10 mouse cellular contexts compared by ENCODE assay signal in genomic region chr11:97956905-97957560, GRCm38 (mm10). TPM values are rescaled to one million over a fixed set of nuclear protein-coding genes. Genes with fewer than 3 reads are reported as not detected.
DNase-seq lines count a peak whose midpoint lies in the region; ATAC-seq and TF ChIP-seq lines count a peak whose summit lies in the region.
"Had no signal": no experiment of that assay in that cellular context is flagged by ENCODE, and none has a peak within 500 bp of the region (broad histone marks: within the 10 kb centered on the region; RNA-seq: fewer than 3 reads in every experiment).

No protein-coding gene starts in this region.

- H3K9me3 ChIP-seq in hindbrain, embryonic 14.5 days (ENCODE audit: control insufficient read depth, low read length) = no peaks in the 10 kb centered on the region
- H3K9me3 ChIP-seq: heart, embryonic 15.5 days had no signal

- no peak overlapping the region for H3K4me2 ChIP-seq in hindbrain, embryonic 14.5 days (replicated peaks)
- H3K4me2 ChIP-seq: heart, embryonic 15.5 days; liver, embryonic 11.5 days had no signal

- no peak overlapping the region for H3K9ac ChIP-seq in hindbrain, embryonic 14.5 days
- no peak overlapping the region for H3K9ac ChIP-seq in heart, adult 2 months (ENCODE audit: low read depth, low read length)
- H3K9ac ChIP-seq: heart, embryonic 15.5 days had no signal

- no peak for TF ChIP-seq EP300 in heart, adult 2 months (IDR thresholded peaks at IDR 0.05; ENCODE audit: insufficient read depth, low read depth, low read length)

- 45% methylated on average over 6 of the region's 6 CpGs for WGBS in hindbrain, embryonic 14.5 days
- 71% methylated on average over 6 of the region's 6 CpGs for WGBS in heart, adult 2 months

- peak; percentile 47; the same call in 1 of the 2 replicates for ATAC-seq in frontal cortex, adult (ENCODE audit: low TSS enrichment)
- ATAC-seq in hindbrain, embryonic 14.5 days (ENCODE audit: low FRiP score) = no peak
- no peak for ATAC-seq in inflammation-experienced regulatory T-cells, adult 6 months

- intact Hi-C loops in heart, adult 2 months (cut with DNase I) = no loop called here

- no peaks in the 10 kb centered on the region for H3K79me2 ChIP-seq in heart, adult 2 months (replicated peaks; ENCODE audit: control insufficient read depth, insufficient read depth, low read length)

- no peak overlapping the region for H3K27ac ChIP-seq in hindbrain, embryonic 14.5 days
- H3K27ac ChIP-seq in heart, adult 2 months = no peak overlapping the region
- H3K27ac ChIP-seq: heart, embryonic 15.5 days had no signal

- no peak for TF ChIP-seq CTCF in heart, adult 2 months (IDR thresholded peaks at IDR 0.05)

- no peaks in the 10 kb centered on the region for H3K36me3 ChIP-seq in hindbrain, embryonic 14.5 days (replicated peaks; ENCODE audit: control insufficient read depth, insufficient read depth)
- no peaks in the 10 kb centered on the region for H3K36me3 ChIP-seq in heart, adult 2 months (ENCODE audit: control insufficient read depth, insufficient read depth, low read length)
- H3K36me3 ChIP-seq: heart, embryonic 15.5 days had no signal

- H3K4me3 ChIP-seq in hindbrain, embryonic 14.5 days (replicated peaks; ENCODE audit: low read length) = no peak overlapping the region
- no peak overlapping the region for H3K4me3 ChIP-seq in heart, adult 2 months
- H3K4me3 ChIP-seq: heart, embryonic 15.5 days had no signal

- no peak for TF ChIP-seq POLR2A in heart, adult 2 months (IDR thresholded peaks at IDR 0.05; ENCODE audit: insufficient read depth, low read depth, low read length)

- H3K4me1 ChIP-seq in hindbrain, embryonic 14.5 days (replicated peaks; ENCODE audit: control insufficient read depth, insufficient read depth, low read length) = peaks cover 23% of the 10 kb centered on the region; the same call in 1 of the 2 replicates
- H3K4me1 ChIP-seq in heart, adult 2 months (ENCODE audit: control insufficient read depth, insufficient read depth, low read length) = no peaks in the 10 kb centered on the region

- no peak for DNase-seq in frontal cortex, postnatal 25 days (ENCODE audit: low spot score in 2 of 2)
- DNase-seq in cerebellum, adult 11 months = peak; percentile 73
- peak; percentile 30 for DNase-seq in hindbrain, embryonic 14.5 days (ENCODE audit: low spot score)
- peak; percentile 61 for DNase-seq in mesoderm, embryonic 11.5 days (ENCODE audit: low read depth, low spot score)
- no peak for DNase-seq in heart, adult 2 months
- DNase-seq in c-Kit-positive CD71-positive TER-119-positive erythroid progenitor cells, embryonic 14.5 days (ENCODE audit: low spot score) = no peak

- no peaks in the 10 kb centered on the region for H3K27me3 ChIP-seq in hindbrain, embryonic 14.5 days (ENCODE audit: control insufficient read depth, insufficient read depth, low read length)
- no peaks in the 10 kb centered on the region for H3K27me3 ChIP-seq in heart, adult 2 months (ENCODE audit: control insufficient read depth, insufficient read depth, low read length)

RNA-seq across cellular contexts. Expression of gene Plxdc1, which starts 29.2 kb away (rescaled TPM):
- 0.90 and 1.1 TPM in 2 replicates for polyA plus RNA-seq in hindbrain, embryonic 14.5 days (2014; fragmentation: Nextera tagmentation; extraction: Ambion mirVana)
- total RNA-seq in heart, adult 2 months (2021) = 1 to 10 TPM; 4.5 to 5.5 TPM
- polyA plus RNA-seq in heart, adult 2 months (2012; rRNA removed) = 6.6 and 8.5 TPM in 2 replicates
- 1 to 10 TPM; 1.1 to 8.5 (median 2.2) TPM for polyA plus RNA-seq in inflammation-experienced regulatory T-cells, adult 6 months (2017; shearing (Covaris generic))

RNA-seq across cellular contexts. Expression of gene Arl5c, which starts 38.9 kb away (rescaled TPM):
- 6.5 and 11.0 TPM in 2 replicates for polyA plus RNA-seq in hindbrain, embryonic 14.5 days (2014; fragmentation: Nextera tagmentation; extraction: Ambion mirVana)
- under 1 TPM; 0.66 to 0.70 TPM for total RNA-seq in heart, adult 2 months (2021)
- 2.4 and 2.8 TPM in 2 replicates for polyA plus RNA-seq in heart, adult 2 months (2012; rRNA removed)
- polyA plus RNA-seq in inflammation-experienced regulatory T-cells, adult 6 months (2017; shearing (Covaris generic)) = 10 to 100 TPM; 43.8 to 60.5 (median 53.2) TPM

Comparison
In these comparisons a context has a peak if more than half of its experiments do, and no peak if none do; other contexts are left out.
1. DNase-seq: peak in cerebellum, adult 11 months (single experiment), hindbrain, embryonic 14.5 days (single experiment) and mesoderm, embryonic 11.5 days (single experiment); none in frontal cortex, postnatal 25 days (0 of 2), heart, adult 2 months (0 of 2) and c-Kit-positive CD71-positive TER-119-positive erythroid progenitor cells, embryonic 14.5 days (single experiment).